Mouse (Mus musculus) fibroblast of lung, adult 2 months (primary cell): ENCODE measurements around the gene Cmtm2a.
"Not testable (repeated sequence)": the region's sequence is repeated elsewhere in the genome, so short reads cannot be mapped to it uniquely, and the experiment has no call there.

ENCODE experiments used
- DNase-seq: peaks from one replicate; pipeline ENCODE4 v3.0.0-alpha.2; 2011; ENCODE audit warnings: low read depth

The Cmtm2a gene

DNA sequence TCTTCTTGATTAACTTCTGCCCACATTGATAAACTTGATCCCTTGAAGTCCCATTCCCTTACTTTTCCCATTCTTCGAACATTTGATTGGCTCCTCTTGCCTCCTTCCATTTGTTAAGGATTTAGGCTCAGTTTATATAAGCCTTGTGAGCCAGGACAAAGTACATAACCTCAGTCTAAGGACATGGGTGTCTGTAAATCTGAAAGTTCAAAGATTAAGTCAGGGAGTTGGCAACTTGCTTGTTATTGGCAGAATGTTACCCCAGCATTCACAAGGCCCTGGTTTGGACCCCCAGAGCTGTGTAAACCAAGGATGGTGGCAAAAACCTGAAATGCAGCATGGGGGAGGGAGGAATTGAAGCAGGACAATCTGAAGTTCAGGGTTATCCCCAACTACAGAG, 1.4 kb upstream of the Cmtm2a start:
- no peak for DNase-seq

GRCm38 (mm10) chr8:104268937-104269440, 24.0 kb downstream of the Cmtm2a start:
- no peak for DNase-seq

GRCm38 (mm10) chr8:104268368-104268767, 24.6 kb downstream of the Cmtm2a start:
- DNase-seq = no peak

- not testable (repeated sequence) for DNase-seq
Observed at GRCm38 (mm10) chr8:104264271-104264935, 28.6 kb downstream of the Cmtm2a start.

- not testable (repeated sequence) for DNase-seq
Observed at GRCm38 (mm10) chr8:104261802-104262201, 31.2 kb downstream of the Cmtm2a start.

DNA sequence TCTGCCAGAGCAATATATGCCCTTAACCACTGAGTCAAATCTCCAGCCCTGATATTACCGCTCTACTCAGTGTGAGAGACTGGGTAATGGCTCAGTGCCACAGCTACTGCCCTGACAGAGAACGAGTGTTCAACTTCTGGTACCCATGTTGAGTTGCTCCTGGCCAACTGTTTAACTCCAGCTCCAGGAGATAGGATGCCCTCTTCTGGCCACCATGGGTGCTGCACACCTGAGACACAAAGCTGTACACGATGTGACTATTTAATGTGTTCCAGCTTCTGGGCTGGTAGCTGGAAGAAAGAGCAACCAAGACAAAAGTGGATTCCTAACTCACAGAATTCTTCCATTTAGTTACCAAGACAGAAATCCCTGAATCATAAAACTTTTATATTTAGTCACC, 40.0 kb downstream of the Cmtm2a start:
- no peak for DNase-seq

GRCm38 (mm10) chr8:104251461-104251860, 41.5 kb downstream of the Cmtm2a start:
- DNase-seq = no peak

- DNase-seq = peak; percentile 84
Observed at GRCm38 (mm10) chr8:104250439-104251367, 42.3 kb downstream of the Cmtm2a start, which contains the start of gene Cklf. Gene Cklf (plus strand): TSS chr8:104250861.

GRCm38 (mm10) chr8:104249442-104249996, 43.5 kb downstream of the Cmtm2a start:
- no peak for DNase-seq

DNA sequence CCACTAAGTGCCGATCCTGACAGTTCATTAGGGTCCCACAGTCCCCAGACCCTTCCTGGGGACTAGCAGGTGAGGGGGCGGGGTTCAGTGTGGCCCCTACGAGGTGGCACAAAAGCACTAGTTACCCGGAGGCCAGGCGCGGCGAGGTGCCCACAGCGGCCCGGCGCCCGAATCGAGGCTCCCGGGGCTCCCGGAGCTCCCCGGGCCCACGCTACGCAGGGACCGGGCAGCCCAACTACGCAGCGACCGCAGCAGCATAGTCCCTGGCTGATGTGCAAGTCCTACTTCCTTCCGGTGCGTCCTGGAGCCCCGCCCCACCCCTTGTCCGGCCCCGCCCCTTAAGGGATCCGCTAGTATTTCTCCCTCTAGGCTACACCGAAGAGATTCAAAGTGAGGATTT, 44.7 kb downstream of the Cmtm2a start, which contains the start of gene Tk2:
Tk2 (minus strand) TSS at position 283 of the 400 bp plus-strand sequence.
- peak; percentile 20 for DNase-seq

- DNase-seq = no peak
Observed at GRCm38 (mm10) chr8:104247908-104248275, 45.1 kb downstream of the Cmtm2a start.

DNA sequence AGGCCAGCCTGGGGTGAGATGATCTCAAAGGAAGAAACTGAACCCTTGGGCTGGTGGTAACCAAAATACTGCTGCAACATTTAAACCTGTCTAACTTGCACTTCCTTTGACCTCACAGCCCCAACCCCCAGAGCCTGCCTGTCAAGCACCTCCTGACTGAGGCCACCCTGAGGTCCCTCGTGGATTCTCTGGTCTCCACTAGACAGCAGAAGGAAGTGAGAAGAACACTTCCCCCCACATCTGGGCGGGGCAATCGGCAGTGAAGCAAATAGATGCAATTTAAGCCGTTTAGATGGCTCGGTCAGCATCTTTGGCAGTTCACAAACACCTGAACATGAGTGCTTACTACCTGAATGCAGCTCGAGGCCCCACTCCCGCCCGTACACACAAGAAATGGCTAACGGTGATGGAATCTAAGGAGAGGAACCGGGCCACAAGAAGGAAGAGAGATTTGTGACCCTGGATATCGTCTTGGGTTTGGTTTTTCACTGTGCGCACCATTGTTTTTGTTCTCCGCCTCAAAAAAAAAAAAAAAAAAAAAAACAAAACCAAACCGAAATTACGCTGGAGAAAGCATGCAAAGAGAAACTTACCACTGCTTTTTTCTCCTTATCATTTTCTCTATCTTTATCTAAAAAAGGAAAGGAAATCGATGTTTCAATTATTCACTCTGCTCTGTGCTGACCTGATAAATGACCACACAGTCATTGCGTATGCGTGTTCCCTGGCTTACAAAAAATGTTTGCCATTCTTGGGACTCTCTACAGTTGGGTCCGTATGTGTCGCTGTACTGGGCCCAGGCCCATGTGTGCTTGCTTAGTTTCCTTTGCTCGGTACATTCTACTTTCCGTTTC, 45.7 kb downstream of the Cmtm2a start:
- DNase-seq = no peak

DNA sequence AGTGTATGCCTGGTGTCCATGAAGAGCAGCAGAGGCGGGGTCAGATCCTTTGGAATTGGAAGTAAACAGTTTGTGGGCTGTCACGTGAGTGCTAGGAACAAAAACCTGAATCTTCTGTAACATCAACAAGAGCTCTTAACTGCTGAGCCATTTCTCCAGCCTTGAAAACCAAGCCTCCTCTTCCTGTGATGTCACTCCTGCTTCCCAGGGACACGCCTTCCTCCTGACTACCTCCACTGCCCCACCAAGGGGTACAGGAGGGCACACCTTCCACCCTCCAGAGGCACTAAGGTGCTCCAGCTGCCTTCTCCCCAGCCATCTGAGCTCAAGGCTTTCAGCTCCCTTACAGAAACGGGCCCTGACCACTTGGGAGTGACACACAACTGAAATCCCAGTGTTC, 46.4 kb downstream of the Cmtm2a start:
- no peak for DNase-seq

DNA sequence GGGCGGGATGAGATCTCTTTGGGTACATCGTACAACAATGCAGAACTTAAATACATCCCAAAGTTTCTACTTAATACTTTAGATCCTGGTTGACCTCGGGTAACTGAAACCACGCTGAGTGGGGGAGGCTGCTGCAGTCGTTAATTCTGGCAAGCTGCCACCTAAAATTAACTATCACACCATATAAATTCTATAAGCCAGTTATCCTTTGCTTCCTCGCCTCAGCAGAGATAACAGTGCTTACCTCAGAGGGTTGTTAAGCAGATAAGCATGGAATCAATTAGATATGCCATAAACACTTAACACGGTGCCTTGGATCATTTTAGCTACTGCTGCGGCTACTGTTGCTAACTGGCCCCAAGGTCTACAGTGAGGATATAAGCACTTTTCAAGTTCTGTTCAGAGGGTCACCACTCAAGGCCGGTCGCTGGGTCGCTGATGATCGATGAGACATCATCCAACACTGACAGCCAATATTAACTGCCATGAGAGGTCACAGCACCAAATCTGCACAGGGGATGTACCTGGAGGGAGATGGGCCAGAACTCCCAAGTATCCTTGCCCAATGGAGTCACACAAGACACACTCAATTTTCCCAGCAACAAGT, 50.8 kb downstream of the Cmtm2a start:
- DNase-seq = no peak

- no peak for DNase-seq
Observed at GRCm38 (mm10) chr8:104239418-104239861, 53.5 kb downstream of the Cmtm2a start.

DNA sequence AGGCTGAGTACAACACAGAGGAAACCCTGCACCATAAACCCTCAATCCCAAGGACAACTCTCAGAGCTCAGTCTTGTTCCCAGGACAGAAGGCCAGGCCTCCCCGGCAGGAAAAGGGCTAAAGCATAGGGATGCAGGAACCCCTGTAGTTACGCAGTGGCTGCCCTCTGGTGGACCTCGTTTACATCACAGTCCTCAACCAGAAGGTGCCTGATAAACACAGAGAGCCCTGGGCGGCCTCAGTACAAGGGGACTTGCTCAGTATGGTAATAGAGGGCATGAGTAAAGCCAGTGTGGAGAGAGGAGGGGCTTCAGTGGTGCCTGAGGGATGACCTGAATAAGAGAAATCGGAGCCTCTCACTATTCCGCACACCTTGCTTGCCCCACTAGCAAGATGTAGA, 58.4 kb downstream of the Cmtm2a start:
- DNase-seq = no peak

GRCm38 (mm10) chr8:104232919-104233318, 60.1 kb downstream of the Cmtm2a start:
- no peak for DNase-seq

DNA sequence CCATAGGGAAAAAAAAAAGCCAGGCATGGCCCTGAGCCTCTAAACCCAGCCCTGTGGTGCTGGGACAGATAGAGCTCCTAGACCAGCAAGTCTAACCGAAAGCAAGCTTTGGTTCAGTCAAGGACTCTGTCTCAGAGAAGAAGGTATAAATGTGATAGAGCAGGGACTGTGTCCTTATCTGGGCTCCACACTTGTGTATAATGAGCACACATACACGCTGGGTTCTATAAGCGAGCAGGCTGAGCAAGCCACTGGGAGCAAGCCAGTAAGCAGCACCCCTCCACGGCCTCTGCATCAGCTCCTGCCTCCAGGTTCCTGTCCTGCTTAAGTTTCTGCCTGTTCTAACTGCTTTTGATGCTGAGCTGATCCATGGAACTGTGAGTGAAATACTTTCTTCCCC, 60.9 kb downstream of the Cmtm2a start:
- no peak for DNase-seq
